Mouse (Mus musculus): Measurements from ENCODE around the gene Gm35315. TPM values are rescaled to one million over a fixed set of nuclear protein-coding genes. Genes with fewer than 3 reads are reported as not detected.
"Not testable (repeated sequence)": the region's sequence is repeated elsewhere in the genome, so short reads cannot be mapped to it uniquely, and the experiment has no call there.

The Gm35315 gene
- total RNA-seq, 2 experiments from 2014 or later = 0.24 to 0.39 TPM

DNA sequence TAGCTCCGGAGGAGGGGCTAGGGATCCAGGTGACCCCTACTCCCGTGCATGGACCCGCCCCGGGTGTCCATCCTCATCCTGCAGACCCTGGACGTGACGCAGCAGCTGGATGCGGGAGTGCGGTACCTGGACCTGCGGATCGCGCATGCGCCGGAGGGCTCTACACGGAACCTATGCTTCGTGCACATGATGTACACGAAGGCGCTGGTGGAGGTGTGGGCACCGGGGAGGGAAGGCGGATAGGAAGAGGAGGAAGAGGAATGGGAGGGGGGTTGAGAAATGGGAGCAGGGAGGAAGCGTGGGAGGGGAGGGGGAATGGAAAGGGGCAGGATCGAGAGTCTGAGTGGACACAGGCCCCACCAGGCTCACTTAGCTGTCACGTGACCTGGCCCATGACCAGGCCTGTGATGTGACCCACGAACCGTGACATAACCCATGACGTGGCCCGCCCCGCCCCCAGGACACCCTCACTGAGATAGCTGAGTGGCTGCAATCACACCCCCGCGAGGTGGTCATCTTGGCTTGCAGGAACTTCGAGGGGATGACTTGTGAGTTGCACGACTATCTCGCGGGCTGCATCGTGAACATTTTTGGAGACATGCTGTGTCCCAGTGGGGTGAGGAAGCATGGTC is 7.6 kb upstream of the Gm35315 start:
- no peak for DNase-seq (ENCODE audit: low spot score)

DNA sequence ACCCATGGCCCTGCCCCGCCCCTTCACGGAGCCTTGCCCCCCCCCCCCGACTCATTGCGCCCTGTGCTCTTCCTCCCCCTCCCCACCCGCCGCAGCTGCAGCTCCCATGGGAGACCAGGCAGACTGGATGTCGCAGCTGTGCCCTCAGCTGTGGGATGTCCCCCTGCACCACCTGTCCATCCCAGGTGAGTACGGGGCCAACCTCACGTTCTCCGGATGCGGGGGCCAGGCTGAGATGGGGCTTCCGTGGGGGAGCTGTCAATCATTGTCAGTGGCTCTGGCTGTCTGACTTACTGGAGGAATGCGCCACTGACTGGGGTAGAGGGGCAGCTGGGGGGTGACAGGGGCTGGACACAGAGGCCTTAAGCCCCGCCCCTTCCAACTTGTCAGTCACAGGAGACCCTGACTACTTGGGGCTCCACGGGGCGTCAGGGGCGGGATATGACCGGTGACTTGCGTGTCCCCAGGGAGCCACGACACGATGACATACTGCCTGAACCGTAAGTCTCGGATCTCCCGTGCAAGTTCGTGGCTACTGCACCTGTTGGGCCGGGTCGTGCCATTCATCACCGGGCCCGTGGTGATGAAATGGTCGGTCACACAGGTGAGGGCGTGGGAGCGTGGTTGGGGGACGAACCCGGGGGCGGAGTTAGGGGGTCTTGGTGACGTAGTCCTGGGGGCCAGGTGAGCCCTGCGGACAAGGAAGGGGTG is 6.9 kb upstream of the Gm35315 start:
- no peak for DNase-seq (ENCODE audit: low spot score)

DNA sequence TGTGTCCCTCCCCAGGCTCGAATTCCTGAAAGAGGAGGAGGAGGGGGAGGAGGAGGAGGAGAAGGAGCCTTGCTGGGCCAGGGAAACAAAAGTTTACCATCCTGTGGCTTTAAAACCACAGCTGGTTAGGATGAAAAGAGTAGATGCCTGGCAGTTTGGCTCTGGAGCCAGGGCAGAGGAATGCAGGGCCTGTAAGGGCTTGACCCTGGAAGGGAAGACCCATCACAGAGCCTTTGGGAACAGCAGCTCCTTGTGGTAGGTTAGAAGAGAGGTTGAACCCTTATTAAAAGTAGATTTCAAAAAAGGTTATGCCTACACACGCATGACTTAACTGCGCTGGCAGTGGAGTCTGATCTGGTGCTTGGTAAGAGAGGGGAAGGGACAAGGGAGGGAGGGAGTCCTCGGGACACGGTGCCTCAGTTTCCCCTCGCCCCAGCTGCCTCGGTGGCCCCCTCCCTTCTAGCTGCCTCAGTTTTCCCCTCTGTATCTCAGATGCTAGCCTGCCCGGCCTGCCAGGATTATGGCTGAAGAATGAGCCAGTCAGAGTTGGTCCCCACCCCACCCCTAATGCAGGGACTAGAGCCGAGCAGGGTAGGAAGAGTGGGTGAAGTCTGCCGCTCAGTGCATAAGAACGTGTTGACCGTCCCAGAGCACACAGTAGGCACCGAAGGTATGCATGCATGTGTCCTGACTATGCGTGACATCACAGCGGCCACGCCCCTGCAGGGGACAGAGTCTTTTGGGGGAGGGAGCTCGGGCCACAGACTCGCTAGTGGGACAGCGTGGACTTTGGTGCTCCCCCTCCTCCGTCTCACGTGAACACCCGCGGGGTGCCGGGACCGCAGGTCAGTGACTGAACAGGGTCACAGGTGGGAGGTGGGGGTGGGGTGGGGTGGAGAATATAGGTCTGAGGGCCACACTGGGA is 5.7 kb upstream of the Gm35315 start, which contains the start of gene Plcxd1:
Gene Plcxd1 (plus strand): TSS at position 314 of the 925 bp plus-strand sequence.
- no peak for DNase-seq (ENCODE audit: low spot score)

DNA sequence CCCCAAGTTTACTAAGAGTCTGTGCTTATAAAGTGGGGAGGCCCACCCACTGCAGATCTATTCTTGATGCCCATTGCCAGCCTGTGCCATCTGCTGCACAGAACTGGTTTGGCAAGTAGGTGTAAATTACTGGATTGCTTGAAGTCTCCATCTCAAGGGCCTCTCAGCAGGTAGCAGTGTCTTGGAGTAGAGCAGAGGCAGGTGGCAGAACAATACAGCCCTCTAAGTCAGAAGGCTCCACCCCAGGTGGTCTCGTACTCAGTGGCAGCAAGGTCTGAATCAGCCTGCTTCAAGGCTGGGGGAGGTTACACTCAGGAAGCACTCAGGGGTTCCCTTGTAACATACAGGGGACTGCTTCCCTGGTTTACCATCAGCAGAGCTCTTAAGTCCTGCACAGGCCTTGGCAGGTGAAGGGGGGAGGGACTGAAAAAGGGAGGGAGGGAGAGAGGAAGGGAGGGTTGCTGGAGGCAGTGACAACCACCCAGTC is 4.8 kb upstream of the Gm35315 start:
- DNase-seq (ENCODE audit: low spot score) = no peak

DNA sequence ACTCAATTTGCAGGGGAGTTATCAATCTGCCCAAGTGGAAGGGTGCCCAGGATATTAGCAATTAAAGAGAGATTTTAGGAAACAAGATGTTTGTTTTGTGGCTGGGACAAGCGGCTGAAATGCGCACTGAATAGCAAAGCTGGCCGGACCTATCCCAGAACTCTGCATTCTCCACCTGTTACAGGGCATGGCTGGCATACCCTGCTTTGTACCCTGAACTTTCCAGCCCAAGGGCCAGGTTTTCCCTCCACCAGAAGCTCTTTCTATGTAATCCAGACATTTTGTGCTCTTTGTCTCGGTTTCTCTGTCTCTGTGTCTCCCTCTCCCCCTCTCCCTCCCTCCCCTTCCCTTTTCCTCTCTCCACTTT is 610 bp upstream of the Gm35315 start:
- no peak for DNase-seq (ENCODE audit: low spot score)

DNA sequence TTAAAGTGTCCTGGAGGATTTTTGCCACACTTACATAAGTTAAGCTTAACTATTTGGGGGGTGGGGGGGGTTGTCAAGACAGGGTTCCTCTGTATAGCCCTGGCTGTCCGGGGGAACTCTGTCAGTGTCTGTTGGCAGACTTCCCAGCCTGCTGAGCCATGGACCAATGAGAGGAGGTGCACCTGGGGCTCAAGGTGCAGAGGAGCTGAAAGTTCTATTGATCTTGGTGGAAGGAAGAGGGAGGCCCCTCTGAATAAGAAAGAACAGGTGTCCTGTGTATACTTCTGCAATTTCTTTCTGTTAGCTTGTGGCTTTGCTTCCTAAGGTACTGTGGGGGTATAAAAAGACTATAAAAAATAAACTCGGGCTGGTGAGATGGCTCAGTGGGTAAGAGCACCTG is 2.7 kb downstream of the Gm35315 start:
- no peak for DNase-seq (ENCODE audit: low spot score)

DNA sequence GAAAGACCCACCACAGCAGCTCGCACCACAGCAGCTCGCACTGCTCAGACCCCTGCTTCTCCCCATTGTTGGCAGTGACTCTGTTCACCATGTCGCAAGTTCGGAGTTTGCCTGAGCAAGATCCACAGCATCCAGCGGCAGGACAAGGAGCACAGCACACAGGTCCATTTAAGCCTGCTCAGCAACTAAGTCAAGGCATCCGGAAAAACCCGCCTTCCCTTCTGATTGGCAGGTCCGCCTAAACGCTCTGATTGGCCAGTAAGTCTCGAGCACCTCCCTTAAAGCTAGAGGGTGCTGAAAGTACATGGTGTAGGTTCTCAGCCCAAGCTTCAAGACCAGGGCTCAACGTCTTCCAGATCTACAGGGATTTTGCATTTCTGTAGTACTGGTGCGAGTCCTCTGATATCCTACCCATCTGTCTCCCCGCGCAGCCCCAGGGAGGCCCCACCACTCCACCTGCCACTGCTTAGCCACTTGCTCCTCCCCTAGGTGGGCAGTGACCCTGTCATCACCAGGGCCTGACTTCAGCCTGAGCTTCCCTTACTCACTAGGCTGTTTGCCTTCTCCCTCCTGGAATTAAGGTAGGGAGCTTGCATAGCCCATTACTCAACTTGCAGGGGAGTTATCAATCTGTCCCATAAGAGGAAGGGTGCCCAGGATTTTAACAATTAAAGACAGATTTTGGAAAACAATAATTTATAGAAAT is 7.9 kb downstream of the Gm35315 start:
- DNase-seq (ENCODE audit: low spot score) = no peak

DNA sequence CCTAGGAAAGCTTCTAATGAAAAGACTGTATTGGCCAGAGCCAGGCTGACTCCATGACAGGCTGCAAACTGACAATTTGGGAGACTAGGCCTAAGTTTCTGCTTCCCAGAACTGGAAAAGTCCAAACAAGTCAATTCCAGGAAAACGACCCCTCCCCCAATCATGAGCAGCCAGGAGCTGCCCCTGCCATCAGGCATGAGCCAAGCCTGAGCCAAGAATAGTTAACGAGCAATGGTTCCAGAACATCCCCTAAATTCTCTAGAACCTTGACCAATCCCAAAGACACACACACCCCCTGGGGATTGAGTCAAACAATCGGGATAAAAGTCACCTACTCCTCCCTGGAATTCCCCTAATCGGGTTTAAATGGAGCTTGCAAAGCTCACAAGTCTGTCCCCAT is 11.3 kb downstream of the Gm35315 start:
- DNase-seq (ENCODE audit: low spot score) = no peak

DNA sequence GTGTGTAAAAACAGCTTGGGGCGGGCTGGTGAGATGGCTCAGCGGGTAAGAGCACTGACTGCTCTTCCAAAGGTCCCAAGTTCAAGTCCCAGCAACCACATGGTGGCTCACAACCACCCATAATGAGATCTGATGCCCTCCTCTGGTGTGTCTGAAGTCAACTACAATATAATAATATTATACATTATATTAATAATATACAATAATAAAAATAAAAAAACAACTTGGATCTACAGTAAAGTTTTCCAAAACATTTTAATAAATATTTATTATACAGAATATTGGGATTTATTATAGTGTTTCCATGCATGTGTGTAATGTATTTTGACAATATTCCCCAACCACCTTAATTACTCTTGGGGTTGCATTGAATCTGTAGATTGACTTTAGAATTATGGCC is 21.8 kb downstream of the Gm35315 start, which contains the start of gene Gm17655:
Gene Gm17655 (minus strand): TSS at position 101 of the 400 bp plus-strand sequence.
- not testable (repeated sequence) for DNase-seq (ENCODE audit: low spot score)

DNA sequence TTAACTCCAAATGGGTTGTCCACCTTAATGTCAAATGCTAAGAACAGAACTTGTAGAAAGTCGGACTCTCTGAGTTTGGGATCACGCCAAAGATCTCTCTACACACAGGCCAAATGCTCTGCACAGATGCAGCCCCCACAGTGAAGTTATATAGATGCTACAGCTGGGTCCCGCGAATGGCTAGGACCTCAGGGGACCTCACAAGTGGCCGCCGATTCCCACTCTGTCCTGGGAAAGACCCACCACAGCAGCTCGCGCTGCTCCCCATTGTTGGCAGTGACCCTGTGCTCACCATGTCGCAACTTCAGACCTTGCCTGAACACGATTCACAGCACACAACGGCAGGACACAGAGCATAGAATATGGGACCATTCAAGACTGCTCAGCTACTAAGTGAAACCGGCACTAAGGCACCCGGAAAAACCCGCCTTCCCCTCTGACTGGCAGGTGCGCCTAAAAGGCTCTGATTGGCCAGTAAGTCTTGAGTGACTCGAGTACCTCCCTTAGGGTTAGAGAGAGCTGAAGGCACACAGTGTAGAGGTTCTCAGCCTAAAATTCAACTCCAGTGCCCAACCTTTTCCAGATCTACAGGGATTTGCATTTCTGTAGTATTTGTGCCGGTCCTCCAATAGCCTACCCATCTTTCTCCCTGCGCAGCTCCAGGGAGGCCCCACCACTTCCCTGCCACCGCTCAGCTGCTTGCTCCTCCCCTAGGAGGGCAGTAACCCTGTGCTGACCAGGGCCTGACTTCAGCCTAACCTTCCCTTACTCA is 36.4 kb downstream of the Gm35315 start:
- peak; percentile 88 for DNase-seq (ENCODE audit: low spot score)

Other genes starting within 250 kb of the Gm35315 start
- gene Gm15446, start 171.0 kb downstream of the Gm35315 start, total RNA-seq (2021) = 1 to 10 TPM; 4.4 to 6.1 TPM
- gene Zfp932, start 97.9 kb downstream of the Gm35315 start, total RNA-seq (2021) = 1 to 10 TPM; 7.3 to 9.8 TPM
- gene Gm17655, start 21.9 kb downstream of the Gm35315 start, total RNA-seq (2021) = 1 to 10 TPM in 1 of 2 experiments, under 1 TPM in 1; 0.94 to 1.8 TPM
- not detected for gene Plcxd1, start 5.5 kb upstream of the Gm35315 start, total RNA-seq (2021)
- 10 to 100 TPM; 12.6 to 16.8 TPM for gene Gtpbp6, start 13.8 kb upstream of the Gm35315 start, total RNA-seq (2021)
- gene Zfp605, start 15.7 kb upstream of the Gm35315 start, total RNA-seq (2021) = 1 to 10 TPM; 4.0 to 4.5 TPM
- gene Chfr, start 41.4 kb upstream of the Gm35315 start, total RNA-seq (2021) = 10 to 100 TPM; 10.5 TPM
- gene Golga3, start 82.3 kb upstream of the Gm35315 start, total RNA-seq (2021) = 10 to 100 TPM; 39.6 to 46.1 TPM
- 10 to 100 TPM; 29.7 to 30.3 TPM for gene Ankle2, start 136.6 kb upstream of the Gm35315 start, total RNA-seq (2021)
- 10 to 100 TPM; 28.2 to 30.2 TPM for gene Pgam5, start 175.5 kb upstream of the Gm35315 start, total RNA-seq (2021)
- 10 to 100 TPM; 50.2 to 53.2 TPM for gene Pxmp2, start 191.8 kb upstream of the Gm35315 start, total RNA-seq (2021)
- gene Pole, start 191.9 kb upstream of the Gm35315 start, total RNA-seq (2021) = 1 to 10 TPM; 1.4 to 1.6 TPM
- not detected for gene P2rx2, start 248.8 kb upstream of the Gm35315 start, total RNA-seq (2021)

Measured in gastrocnemius, adult 18-20 months (tissue).